Mouse (Mus musculus): ENCODE data around the gene Mypop.

Mypop gene

DNA sequence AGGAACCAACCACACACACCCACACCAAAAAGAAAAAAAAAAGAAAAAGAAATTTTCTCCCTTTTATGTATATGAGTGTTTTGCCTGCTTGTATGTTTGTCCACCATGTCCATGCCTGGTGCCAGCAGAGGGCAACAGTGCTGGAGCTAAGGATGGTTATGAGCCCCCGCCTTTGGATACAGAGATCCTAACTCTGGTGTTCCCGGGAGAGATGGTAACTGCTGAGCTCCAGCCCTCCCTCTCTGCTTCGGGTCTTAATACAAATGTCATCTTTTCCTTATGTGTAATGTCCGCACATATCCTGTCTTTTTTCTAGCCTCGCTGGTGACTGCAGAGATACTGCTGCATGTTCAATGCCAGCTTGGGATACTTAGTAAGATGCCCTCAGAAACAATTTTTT, 1.1 kb upstream of the Mypop start:
- no peak for DNase-seq (ENCODE audit: low read depth, low spot score)

DNA sequence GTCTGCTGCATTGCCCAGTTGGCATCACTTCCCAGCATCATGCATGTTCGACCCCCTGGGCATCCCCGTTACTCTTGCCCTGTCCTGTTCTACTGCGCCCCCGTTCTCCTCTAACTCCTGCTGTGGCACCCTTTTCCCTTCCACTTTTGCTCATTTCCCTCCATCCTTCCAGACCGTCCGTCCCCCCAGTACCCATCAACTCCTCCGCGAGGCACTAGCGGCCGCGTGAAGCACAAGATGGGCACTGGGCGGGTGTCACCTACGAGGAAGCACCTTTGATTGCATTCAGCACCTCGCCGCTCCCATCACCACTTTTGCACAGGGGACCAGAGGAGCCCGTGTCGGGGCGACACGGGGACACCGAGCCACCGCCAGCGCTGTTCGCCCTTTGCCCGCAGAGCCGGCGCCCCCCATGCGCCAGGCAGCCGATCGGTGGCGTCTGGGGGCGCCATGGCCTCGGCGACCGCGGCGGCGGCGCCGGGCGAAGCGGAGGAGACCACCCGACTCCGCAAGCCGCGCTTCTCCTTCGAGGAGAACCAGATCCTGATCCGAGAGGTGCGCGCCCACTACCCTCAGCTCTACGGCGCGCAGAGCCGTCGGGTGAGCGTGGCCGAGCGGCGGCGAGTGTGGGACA, 732 bp downstream of the Mypop start:
- peak; percentile 41 for DNase-seq (ENCODE audit: low read depth, low spot score)

DNA sequence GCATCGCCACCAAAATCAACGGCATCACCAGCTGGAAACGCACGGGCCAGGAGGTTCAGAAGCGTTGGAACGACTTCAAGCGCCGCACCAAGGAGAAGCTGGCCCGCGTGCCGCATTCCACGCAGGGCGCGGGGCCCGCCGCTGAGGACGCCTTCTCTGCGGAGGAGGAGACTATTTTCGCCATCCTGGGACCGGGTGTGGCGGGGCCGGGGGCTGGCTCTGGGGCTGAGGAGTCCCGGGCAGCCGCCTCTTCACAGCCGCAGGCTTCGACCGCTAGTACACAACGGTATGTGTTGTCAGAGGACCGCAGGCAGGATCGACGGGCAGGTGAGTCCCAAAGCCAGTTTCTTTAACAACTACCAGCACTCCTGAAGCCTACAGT, 1.2 kb downstream of the Mypop start:
- peak; percentile 24 for DNase-seq (ENCODE audit: low read depth, low spot score)

DNA sequence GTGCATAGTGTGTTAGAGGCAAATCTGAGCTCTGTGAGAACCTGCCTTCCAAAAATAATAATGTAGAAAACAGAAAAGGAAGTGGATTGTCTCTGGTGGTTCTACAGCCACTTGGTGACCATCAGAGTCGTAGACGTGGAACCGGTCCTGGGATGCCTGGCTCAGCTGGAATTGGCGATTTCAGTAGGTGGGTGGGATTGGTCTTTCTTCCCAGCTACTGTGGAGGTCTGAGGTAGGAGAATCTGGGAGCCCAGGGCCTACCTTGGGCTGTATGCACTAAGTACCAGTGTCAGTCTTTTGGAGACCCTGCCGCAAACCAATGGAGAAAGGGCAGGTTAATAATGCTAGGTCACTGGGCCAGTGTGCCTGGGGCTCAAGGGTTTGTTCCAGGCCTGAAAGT, 2.0 kb downstream of the Mypop start:
- no peak for DNase-seq (ENCODE audit: low read depth, low spot score)

DNA sequence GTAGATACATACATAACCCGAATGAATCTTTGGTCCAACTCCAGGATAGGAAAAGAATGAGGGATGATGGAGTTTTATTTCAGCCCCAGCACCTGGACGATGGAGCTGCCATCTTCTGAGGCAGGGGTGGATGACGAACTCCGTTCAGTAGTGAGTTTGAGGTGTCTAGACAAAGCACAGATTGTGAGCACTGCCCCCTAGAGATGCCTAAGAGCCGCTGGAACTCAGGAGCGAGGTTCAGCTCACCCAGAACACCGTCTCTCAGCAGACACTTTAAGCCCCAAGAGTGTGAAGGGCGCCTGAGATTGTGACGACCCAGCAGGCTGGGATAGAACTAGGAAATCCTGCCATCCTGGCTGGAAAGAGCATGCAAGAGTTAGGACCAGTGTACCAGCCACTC, 7.8 kb downstream of the Mypop start:
- no peak for DNase-seq (ENCODE audit: low read depth, low spot score)

DNA sequence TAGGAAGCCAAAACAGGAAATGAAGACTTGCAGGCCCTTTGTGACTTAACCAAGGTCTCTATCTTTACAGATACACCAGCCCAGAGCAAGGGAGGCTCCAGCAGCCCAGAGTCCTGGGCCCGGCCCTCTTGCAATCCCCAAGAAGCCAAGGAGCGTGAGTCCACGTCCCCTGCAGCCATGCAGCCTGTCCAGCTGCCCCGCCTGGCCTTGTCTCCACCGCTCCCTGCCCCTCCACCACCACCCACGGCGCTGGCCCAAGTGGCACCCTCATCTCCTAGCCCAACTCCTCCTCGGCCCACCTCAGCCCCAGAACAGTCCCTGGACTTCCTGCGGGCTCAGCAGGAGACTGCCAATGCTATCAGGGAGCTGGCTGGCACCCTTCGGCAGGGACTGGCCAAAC, 9.4 kb downstream of the Mypop start:
- DNase-seq (ENCODE audit: low read depth, low spot score) = peak; percentile 36

DNA sequence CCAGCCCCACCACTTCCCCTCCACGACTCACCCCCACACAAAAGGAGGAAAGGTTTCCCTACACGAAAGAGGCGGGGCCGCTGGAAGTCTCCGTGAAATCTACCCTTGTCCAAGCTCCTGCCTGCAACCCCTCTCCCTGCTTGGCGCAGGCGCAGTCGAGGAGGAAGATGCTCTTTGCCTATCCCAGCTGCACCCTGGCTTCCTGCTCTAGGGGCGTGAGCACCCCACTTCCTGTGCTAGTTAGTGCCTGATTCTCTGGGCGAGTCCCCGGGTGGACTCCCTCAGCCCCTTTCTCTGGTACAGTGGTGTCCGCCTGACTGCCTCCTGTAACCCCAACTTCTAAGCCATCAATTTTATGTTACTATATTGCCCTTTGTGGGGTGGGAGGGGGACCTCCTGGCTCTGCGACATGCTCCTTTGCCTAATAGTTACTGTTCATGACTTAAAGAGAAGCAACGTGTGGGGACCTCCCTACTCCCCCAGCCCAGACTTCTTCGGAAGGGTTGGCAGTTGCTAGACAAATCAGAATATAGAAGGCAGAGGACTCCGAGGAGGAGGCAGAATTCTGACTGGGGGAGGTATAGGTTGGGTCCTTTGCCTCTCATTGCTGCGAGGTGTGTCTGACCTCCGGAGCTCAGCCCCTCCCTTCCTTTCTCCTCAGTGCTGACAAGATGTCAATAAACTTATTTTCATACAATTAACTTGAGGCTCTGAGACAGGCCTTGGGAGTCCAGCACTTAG, 10.2 kb downstream of the Mypop start:
- peak; percentile 89 for DNase-seq (ENCODE audit: low read depth, low spot score)

DNA sequence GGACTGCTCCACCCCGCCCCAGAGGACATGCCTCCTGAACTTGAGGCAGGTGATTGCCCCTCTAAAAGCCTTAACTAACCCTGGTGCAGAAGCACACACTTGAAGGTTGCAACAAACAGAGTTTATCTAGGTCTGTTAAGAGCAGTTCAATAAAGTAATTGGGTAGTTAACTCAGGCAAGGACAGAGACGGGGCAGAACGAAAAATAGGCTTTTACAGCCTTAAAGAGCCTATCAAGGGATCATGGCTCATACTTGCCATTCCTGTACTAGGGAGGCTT, 10.7 kb downstream of the Mypop start:
- no peak for DNase-seq (ENCODE audit: low read depth, low spot score)

DNA sequence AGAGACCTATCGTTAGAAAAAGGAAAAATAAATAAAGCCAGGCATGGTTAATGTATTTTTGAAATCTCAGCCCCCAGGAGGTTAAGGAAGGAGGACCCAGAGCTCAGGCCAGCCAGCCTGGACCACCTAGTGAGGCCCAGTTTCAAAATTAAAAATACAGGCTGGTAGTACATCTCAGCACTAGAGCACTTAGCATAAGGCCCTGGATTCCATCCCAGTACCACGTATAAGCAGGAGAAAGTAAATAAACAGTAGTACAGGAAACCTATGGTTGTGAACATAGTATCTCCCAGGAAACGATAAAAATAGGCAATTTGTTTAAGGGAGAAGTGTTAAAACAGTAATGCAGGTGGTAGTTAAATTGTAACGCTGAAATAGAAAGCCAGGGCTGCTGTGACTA, 11.1 kb downstream of the Mypop start:
- peak; percentile 27 for DNase-seq (ENCODE audit: low read depth, low spot score)

DNA sequence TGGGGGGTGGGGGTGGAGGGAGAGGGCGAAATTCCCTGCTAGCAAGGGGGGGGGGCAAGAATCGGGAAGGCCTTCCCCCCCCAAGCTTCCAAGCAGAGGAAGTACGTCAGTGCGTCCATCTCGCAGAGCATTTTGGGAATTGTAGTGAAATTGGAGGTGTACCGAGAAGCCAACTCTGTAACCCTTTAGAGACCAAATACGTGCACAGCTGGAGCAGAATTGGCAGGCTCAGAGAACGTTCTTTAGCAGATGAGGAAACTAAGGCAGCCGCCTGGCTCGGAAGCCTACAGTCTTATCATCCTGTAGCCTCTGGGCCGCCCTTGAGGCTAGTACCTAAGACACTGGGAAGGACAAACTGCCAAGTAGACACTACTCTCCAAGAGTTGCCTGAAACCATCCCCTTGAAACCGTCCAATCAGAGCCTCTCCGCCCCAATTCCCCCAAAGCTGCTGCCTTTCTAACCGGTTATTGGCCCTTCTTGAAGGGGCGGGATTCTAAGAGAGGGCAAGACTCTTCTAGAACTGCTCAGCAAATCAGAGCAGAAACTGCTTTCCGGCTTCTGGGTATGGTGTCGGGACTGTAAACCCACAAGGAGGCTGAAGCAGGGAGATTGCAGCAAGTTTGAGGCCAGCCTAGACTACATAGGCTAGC, 11.9 kb downstream of the Mypop start:
- DNase-seq (ENCODE audit: low read depth, low spot score) = peak; percentile 84

DNA sequence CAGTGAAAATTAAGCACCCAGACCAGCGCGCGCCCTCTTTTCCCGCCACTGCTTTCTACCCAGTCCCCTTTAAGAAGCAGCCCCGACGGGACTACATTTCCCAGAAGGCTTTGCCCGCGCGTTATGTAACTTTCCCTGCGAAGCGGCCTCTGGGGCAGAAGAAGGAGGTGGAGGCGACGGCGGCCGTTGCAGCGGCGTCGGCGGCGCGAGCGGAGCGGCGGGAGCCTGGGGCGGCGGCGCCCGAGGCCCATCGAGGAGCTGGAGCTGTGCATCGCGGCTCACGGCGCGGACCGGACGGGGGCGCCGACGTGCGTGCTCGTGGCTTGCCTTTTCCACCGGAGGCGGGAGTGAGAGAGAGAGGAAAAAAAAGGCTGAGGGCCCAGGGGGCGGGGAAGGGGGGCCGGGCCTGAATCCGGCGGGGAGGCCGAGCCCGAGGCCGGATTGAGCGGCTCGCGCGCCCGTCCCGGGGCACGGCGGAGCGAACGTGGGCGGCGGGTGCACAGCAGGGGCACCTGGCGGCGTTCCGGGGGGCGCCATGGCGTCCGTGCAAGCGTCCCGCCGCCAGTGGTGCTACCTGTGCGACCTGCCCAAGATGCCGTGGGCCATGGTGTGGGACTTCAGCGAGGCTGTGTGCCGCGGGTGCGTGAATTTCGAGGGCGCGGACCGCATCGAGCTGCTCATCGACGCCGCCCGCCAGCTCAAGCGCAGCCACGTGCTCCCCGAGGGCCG, 13.0 kb downstream of the Mypop start, which contains the start of gene Irf2bp1:
Gene Irf2bp1, plus strand, starts transcription at position 143 of the 729 bp plus-strand sequence.
- DNase-seq (ENCODE audit: low read depth, low spot score) = peak; percentile 94

DNA sequence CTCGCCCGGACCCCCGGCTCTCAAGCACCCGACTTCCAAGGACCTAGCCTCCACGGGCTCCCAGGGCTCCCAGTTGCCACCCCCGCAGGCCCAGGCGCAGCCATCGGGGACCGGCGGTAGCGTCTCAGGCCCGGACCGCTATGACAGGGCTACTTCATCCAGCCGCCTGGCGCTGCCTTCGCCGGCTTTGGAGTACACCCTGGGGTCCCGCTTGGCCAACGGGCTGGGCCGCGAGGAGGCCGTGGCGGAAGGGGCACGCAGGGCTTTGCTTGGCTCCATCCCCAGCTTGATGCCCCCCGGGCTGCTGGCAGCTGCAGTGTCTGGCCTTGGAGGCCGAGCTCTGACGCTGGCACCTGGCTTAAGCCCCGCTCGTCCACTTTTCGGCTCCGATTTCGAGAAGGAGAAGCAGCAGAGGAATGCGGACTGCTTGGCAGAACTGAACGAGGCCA, 13.6 kb downstream of the Mypop start:
- DNase-seq (ENCODE audit: low read depth, low spot score) = no peak

DNA sequence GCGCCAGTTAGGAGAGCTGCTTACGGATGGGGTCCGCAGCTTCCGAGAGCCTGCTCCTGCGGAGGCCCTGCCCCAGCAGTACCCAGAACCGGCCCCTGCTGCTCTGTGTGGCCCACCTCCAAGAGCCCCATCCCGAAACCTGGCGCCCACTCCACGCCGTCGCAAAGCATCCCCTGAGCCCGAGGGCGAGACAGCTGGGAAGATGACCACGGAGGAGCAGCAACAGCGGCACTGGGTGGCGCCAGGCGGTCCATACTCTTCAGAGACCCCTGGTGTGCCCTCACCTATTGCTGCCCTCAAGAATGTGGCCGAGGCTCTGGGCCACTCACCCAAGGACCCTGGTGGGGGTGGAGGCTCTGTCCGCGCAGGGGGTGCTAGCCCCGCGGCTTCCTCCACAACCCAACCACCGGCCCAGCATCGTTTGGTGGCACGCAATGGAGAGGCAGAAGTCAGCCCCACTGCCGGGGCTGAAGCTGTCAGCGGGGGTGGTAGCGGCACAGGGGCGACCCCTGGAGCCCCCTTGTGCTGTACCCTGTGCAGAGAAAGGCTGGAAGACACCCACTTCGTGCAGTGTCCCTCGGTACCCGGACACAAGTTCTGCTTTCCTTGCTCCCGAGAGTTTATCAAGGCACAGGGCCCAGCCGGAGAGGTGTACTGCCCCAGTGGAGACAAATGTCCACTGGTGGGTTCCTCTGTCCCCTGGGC, 14.5 kb downstream of the Mypop start:
- no peak for DNase-seq (ENCODE audit: low read depth, low spot score)

DNA sequence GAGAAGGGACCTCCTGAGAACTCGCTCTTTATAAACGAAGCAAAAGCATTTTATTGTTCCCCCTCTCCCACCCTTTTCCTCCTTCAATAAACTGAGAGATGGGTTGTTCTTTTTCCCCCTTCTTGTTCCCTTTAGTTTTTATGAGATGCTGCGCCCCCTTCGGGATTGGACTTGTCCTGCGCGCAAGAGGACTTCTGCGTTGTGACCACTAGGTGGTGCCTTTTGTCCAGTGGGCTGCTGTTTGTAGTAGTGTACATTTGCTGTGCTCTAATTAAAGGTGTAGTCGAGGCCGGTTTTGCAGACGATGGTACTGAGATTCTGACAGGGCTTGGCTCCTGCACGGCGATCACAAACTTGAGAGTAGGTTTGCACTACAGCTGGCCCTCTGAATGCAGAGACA, 15.4 kb downstream of the Mypop start:
- DNase-seq (ENCODE audit: low read depth, low spot score) = peak; percentile 84

DNA sequence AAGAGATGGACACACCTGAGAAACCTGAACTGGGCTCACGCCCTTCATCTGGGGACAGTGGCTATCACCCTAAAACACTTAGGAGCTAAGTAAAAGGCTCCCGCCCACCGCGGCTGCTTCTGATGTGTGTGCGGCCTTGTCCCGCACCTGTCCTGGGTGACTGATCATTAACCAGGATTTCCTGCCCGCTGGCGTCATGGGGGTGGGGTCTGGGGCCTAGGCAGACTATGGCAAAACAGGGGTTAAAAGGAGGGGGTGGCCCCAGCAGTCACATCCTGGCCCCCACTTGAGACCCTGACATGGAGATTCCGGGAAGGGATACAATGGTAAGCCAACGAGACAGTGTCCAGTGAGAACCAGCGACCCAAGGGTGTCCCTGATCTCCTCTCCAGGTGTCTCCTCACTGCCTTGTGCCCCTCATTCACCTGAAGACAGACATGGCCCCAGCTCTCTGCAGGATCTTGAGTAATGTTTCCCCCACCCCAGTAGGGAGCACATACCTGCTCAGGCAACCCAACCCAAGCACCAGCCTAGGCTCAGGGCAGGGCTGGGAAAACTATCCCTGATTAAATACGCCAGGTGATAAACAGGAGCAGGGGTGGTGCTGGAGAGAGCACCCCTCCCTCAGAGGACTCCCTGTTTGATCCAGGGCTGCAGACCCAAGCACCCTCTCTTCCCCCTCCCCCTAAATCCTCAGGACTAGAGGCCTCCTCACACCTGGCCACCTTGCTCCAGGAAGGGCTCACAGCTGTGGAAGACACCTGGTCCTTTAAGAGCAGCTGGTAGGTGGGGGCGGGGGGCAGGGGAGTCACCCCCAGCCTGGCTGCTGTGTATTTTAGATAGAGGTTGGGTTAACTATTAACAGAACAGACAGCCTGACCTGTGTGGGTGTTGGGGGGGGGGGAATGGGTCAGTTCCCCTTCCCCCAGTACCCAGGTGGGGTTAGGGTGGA, 16.3 kb downstream of the Mypop start:
- DNase-seq (ENCODE audit: low read depth, low spot score) = no peak

DNA sequence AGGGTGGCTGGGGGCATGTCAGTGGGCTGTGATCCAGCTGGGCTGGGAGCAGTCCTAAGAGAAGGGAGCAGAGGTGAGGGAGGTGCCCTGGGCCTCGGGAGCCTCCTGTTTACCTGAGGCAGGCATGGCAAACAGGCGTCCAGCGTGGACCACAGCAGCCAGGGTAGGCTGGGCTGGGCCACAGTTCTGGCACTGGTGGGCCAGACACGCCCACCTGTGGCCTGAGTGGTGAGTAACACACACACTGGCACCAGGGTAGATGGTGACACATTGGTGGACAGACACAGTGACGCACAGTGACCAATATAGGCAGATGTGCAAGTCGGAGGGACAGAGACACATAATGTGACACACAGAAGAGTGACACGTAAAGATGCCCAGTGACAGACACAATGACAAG, 19.5 kb downstream of the Mypop start:
- no peak for DNase-seq (ENCODE audit: low read depth, low spot score)

DNA sequence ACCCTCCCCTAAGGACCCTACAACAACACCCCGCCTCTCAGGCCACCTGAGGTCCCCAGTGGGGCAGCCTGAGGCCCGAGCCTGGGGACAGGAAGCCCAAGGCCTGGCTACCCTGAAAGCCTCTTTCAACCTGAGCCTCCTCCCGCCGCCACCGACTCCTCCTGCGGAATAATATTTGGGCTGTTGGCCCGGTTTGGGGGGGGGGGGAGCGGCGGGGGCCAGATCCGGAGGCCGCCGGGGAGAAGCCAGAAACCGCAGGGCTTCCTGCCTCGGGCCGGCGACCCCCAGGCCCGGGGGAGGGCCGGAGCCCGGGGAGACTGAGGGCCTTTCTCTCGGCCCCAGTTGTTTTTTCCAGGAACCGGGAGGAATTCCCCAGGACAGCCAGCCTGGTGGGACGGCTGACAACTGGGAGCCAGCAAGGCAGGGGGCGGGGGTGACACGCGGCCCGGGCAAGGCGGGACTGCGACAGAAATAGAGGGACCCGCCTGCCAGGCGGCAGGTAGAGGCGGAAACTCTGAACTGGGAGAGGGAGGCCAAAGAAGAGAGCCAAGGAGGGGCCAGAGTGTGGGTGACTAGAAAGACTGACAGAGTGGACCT, 21.1 kb downstream of the Mypop start:
- DNase-seq (ENCODE audit: low read depth, low spot score) = no peak

DNA sequence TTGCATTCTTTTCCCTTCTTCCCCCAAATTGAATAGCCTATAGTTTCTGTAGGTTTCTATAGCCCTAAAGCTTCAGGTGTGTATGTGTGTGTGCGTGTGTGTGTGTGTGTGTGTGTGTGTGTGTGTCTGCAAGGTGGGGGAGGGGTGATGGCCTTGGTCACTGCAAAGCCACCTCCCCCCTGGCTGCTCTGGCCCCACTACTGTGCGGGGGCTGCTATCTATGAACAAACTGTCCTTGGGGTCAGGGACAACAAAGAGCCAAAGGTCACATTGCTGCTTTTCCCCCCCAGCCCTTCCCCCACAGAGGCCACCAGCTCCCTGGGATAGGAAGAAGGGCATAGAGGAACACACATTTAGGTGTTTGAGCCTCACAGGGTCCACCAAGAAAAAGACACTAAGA, 21.8 kb downstream of the Mypop start:
- no peak for DNase-seq (ENCODE audit: low read depth, low spot score)

DNA sequence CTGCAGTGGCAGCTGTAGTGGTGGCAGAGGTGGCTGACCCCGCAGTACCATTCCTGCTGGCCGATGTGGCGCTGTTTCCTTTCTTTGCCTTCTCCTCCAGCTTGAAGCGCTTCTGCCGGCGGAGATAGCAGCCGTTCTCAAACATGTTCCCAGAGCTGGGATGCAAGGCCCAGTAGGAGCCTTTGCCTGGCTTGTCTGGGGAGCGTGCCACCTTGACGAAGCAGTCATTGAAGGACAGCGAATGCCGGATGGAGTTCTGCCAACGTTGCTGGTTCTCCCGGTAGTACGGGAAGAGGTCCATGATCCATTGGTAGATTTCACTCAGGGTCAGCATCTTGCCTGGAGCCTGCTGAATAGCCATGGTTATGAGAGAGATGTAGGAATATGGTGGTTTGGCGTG, 23.4 kb downstream of the Mypop start:
- DNase-seq (ENCODE audit: low read depth, low spot score) = no peak

DNA sequence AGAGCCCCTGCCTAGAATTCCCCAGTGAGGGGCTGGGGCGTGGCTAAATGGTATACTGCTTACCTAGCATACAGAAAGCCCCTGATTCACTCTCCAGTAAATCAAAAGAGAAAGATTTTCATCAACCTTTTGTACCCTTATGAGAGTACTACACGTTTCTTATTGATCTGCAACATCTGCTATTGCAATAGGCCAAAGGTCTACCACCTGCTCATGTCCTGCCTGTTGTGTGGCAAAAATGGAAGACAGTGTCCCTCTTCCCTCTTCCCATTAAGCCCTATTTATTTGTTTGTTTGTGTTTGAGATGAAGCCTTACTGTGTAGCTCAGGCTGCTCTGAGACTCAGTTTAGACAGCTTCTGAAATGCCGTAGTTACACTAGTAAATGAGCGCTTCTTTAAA, 25.0 kb downstream of the Mypop start:
- no peak for DNase-seq (ENCODE audit: low read depth, low spot score)
